Comparison of ENCODE assay signal across 9 mouse cellular contexts in the genomic region with DNA sequence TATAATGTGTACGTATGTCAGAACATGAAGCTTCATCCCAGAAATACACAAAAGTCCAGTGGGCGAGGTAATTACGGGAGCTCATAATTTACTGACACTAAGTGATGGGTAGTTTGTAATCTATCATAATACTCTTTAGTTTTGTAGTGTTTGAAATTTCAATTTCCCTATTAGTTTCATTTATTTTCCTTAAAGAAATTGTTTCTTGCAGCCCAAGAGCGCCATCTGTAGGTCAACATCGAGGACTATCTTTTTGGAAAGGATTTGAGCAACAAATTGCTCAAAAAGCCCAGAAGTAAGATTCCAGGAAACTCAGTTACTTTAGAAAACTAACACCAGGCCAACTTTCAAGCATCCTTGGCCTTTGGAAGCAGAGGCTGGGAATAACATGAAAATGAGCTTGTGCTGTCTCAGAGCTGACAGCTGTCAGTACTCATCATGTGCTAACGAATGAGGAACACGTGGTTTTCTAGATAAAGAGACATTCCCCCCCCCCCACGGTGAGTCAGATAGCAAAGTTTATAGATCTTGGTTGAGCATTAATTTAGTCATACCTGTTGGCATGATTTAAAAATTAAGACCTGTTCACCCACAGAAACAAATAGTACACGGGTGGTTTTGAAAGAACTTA. TPM values are rescaled to one million over a fixed set of nuclear protein-coding genes. Genes with fewer than 3 reads are reported as not detected.
DNase-seq lines count a peak whose midpoint lies in the region; ATAC-seq lines count a peak whose summit lies in the region.
"Had no signal": no experiment of that assay in that cellular context is flagged by ENCODE, and none has a peak within 500 bp of the region (broad histone marks: within the 10 kb centered on the region; RNA-seq: fewer than 3 reads in every experiment).

No protein-coding gene starts in this region.

- no peak overlapping the region for H3K27ac ChIP-seq in hindbrain, embryonic 11.5 days (ENCODE audit: low read depth, low read length)
- H3K27ac ChIP-seq in hindbrain, embryonic 16.5 days (ENCODE audit: low read depth, low read length) = no peak overlapping the region
- no peak overlapping the region for H3K27ac ChIP-seq in midbrain, embryonic 16.5 days (ENCODE audit: low read length)
- H3K27ac ChIP-seq: liver, embryonic 13.5 days had no signal

- no peak overlapping the region for H3K9ac ChIP-seq in hindbrain, embryonic 11.5 days (ENCODE audit: low read depth, low read length)
- H3K9ac ChIP-seq in hindbrain, embryonic 16.5 days (ENCODE audit: low read depth, low read length) = no peak overlapping the region
- no peak overlapping the region for H3K9ac ChIP-seq in midbrain, embryonic 16.5 days (ENCODE audit: low read depth, low read length)
- H3K9ac ChIP-seq: liver, embryonic 13.5 days had no signal

- no peaks in the 10 kb centered on the region for H3K27me3 ChIP-seq in hindbrain, embryonic 11.5 days (ENCODE audit: control insufficient read depth, insufficient read depth, low read length)
- no peaks in the 10 kb centered on the region for H3K27me3 ChIP-seq in hindbrain, embryonic 16.5 days (replicated peaks; ENCODE audit: control insufficient read depth, insufficient read depth, low read length)
- H3K27me3 ChIP-seq in midbrain, embryonic 16.5 days (ENCODE audit: control insufficient read depth, insufficient read depth, low read depth, low read length) = no peaks in the 10 kb centered on the region
- H3K27me3 ChIP-seq: liver, embryonic 13.5 days had no signal

- H3K36me3 ChIP-seq in hindbrain, embryonic 11.5 days (ENCODE audit: control insufficient read depth, insufficient read depth, low read length) = no peaks in the 10 kb centered on the region
- H3K36me3 ChIP-seq in hindbrain, embryonic 16.5 days (ENCODE audit: control insufficient read depth, insufficient read depth, low read length) = no peaks in the 10 kb centered on the region
- H3K36me3 ChIP-seq in midbrain, embryonic 16.5 days (ENCODE audit: control insufficient read depth, insufficient read depth, low read length) = no peaks in the 10 kb centered on the region
- H3K36me3 ChIP-seq: liver, embryonic 13.5 days had no signal

- no peaks in the 10 kb centered on the region for H3K9me3 ChIP-seq in hindbrain, embryonic 11.5 days (ENCODE audit: control insufficient read depth, low read length)
- H3K9me3 ChIP-seq in hindbrain, embryonic 16.5 days (ENCODE audit: control insufficient read depth, low read length) = no peaks in the 10 kb centered on the region
- H3K9me3 ChIP-seq in midbrain, embryonic 16.5 days (replicated peaks; ENCODE audit: control insufficient read depth, low read length, poor library complexity, severe bottlenecking) = no peaks in the 10 kb centered on the region
- H3K9me3 ChIP-seq: liver, embryonic 13.5 days had no signal

- no peak overlapping the region for H3K4me2 ChIP-seq in hindbrain, embryonic 11.5 days (replicated peaks; ENCODE audit: low read depth, low read length)
- no peak overlapping the region for H3K4me2 ChIP-seq in hindbrain, embryonic 16.5 days (ENCODE audit: low read length)
- no peak overlapping the region for H3K4me2 ChIP-seq in midbrain, embryonic 16.5 days (ENCODE audit: low read length)
- H3K4me2 ChIP-seq: liver, embryonic 13.5 days had no signal

- no peak overlapping the region for H3K4me3 ChIP-seq in hindbrain, embryonic 11.5 days (ENCODE audit: low read depth, low read length)
- no peak overlapping the region for H3K4me3 ChIP-seq in hindbrain, embryonic 16.5 days (ENCODE audit: low read length)
- H3K4me3 ChIP-seq in midbrain, embryonic 16.5 days (ENCODE audit: low read depth, low read length) = no peak overlapping the region
- H3K4me3 ChIP-seq: liver, embryonic 13.5 days had no signal

- 70% methylated on average over 9 of the region's 9 CpGs for WGBS in hindbrain, embryonic 11.5 days
- 70% methylated on average over 9 of the region's 9 CpGs for WGBS in hindbrain, embryonic 16.5 days
- WGBS in midbrain, embryonic 16.5 days = 66% methylated on average over 9 of the region's 9 CpGs

- no peaks in the 10 kb centered on the region for H3K4me1 ChIP-seq in hindbrain, embryonic 11.5 days (replicated peaks; ENCODE audit: control insufficient read depth, insufficient read depth, low read length)
- no peaks in the 10 kb centered on the region for H3K4me1 ChIP-seq in hindbrain, embryonic 16.5 days (ENCODE audit: control insufficient read depth, insufficient read depth, low read depth, low read length)
- no peaks in the 10 kb centered on the region for H3K4me1 ChIP-seq in midbrain, embryonic 16.5 days (ENCODE audit: control insufficient read depth, insufficient read depth, low read length)
- H3K4me1 ChIP-seq: liver, embryonic 13.5 days had no signal

- peak; percentile 54 for DNase-seq in hindbrain, embryonic 11.5 days (ENCODE audit: low spot score)
- peak; percentile 41 for DNase-seq in right cerebral cortex, postnatal 14 days
- DNase-seq in right cerebral cortex, postnatal 25 days = no peak
- peak; percentile 1 for DNase-seq in T-cell, adult 2 months (ENCODE audit: low spot score)
- DNase-seq in hindlimb bud, embryonic 11.5 days (ENCODE audit: extremely low spot score, low read depth, low spot score) = peak; percentile 39
- DNase-seq in frontal cortex, postnatal 10 days (ENCODE audit: low spot score in 2 of 2) = no peak
- DNase-seq: liver, embryonic 13.5 days had no signal

- ATAC-seq in hindbrain, embryonic 11.5 days (ENCODE audit: low FRiP score) = no peak
- ATAC-seq in hindbrain, embryonic 16.5 days = no peak
- ATAC-seq in midbrain, embryonic 16.5 days = no peak

RNA-seq across cellular contexts. Expression of a gene that starts 42.1 kb away (rescaled TPM):
- polyA plus RNA-seq in hindbrain, embryonic 11.5 days (2014; fragmentation: Nextera tagmentation; extraction: Ambion mirVana) = 0.37 and 0.63 TPM in 2 replicates
- polyA plus RNA-seq in hindbrain, embryonic 16.5 days (2015; fragmentation: Nextera tagmentation; extraction: Ambion mirVana) = 0.30 and 0.39 TPM in 2 replicates
- 0.34 and 0.55 TPM in 2 replicates for polyA plus RNA-seq in midbrain, embryonic 16.5 days (2015; fragmentation: Nextera tagmentation; extraction: Ambion mirVana)

Comparison
In these comparisons a context has a peak if more than half of its experiments do, and no peak if none do; other contexts are left out.
1. DNase-seq: peak in hindbrain, embryonic 11.5 days (single experiment), right cerebral cortex, postnatal 14 days (single experiment), T-cell, adult 2 months (single experiment) and hindlimb bud, embryonic 11.5 days (single experiment); none in right cerebral cortex, postnatal 25 days (single experiment) and frontal cortex, postnatal 10 days (0 of 2).